ENCODE assay signal across 9 mouse cellular contexts in the genomic region with DNA sequence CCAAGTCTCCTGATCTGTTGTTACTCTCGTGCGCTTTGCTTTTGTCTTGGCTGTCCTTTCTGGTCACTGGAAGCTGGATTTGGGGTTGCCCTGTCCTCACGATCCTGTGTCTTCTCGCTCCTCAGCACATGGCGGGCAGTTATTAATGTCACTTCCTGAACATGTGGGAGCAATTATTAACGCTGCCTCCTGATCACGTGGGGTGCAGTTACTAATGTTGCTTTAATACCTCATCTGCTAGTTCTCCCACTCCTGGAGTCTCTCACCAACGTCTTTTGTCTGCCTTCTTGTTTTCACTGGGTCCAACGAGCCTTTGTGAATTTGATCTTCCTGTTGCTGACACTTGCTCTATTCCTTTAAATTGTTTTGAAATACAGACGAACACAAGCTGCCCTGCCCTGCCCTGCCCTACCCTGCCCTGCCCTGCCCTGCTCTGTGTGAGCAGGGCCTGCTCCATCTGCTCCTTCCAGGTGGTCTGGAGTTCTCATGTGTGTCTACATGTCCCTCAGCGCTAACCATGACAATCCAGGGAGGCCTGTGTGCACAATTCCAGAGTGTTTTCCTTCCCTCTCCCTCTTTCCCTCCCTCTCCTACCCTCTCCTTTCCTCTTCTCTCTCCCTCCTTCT. TPM values are rescaled to one million over a fixed set of nuclear protein-coding genes. Genes with fewer than 3 reads are reported as not detected.
A peak's percentile ranks its signal among the peaks of the same experiment; 100 is the strongest.
DNase-seq lines count a peak whose midpoint lies in the region; ATAC-seq and TF ChIP-seq lines count a peak whose summit lies in the region.
"Had no signal": no experiment of that assay in that cellular context is flagged by ENCODE, and none has a peak within 500 bp of the region (broad histone marks: within the 10 kb centered on the region; RNA-seq: fewer than 3 reads in every experiment).

No protein-coding gene starts in this region.

- peak; percentile 61 for DNase-seq in lung, embryonic 14.5 days
- DNase-seq in lung, postnatal 25 days (ENCODE audit: low spot score) = no peak
- peak; percentile 56 for DNase-seq in neural tube, embryonic 10.5 days (ENCODE audit: extremely low spot score, low spot score)
- DNase-seq in left cerebral cortex, postnatal 36 days (ENCODE audit: low spot score in 2 of 2) = no peak
- no peak for DNase-seq in ovary, adult 18-20 months (ENCODE audit: low spot score)
- DNase-seq in gastrocnemius, postnatal 4 days (ENCODE audit: low spot score in 2 of 2) = no peak

- H3K27me3 ChIP-seq in lung, embryonic 14.5 days (ENCODE audit: insufficient read depth, low read length) = no peaks in the 10 kb centered on the region
- H3K27me3 ChIP-seq in embryonic facial prominence, embryonic 13.5 days = no peaks in the 10 kb centered on the region
- H3K27me3 ChIP-seq in kidney, embryonic 15.5 days = no peaks in the 10 kb centered on the region
- H3K27me3 ChIP-seq: stomach, embryonic 15.5 days had no signal

- TF ChIP-seq CTCF in lung, embryonic 14.5 days (IDR thresholded peaks at IDR 0.05; ENCODE audit: low read depth) = no peak

- H3K4me3 ChIP-seq in lung, embryonic 14.5 days (ENCODE audit: low read depth, low read length) = no peak overlapping the region
- H3K4me3 ChIP-seq in embryonic facial prominence, embryonic 13.5 days = no peak overlapping the region
- H3K4me3 ChIP-seq in kidney, embryonic 15.5 days (replicated peaks) = no peak overlapping the region
- H3K4me3 ChIP-seq: stomach, embryonic 15.5 days had no signal

- WGBS in lung, embryonic 14.5 days = 30% methylated on average over 11 of the region's 11 CpGs
- WGBS in embryonic facial prominence, embryonic 13.5 days = 20% methylated on average over 11 of the region's 11 CpGs
- 16% methylated on average over 11 of the region's 11 CpGs for WGBS in kidney, embryonic 15.5 days

- peak; percentile 45; the same call in 1 of the 2 replicates for ATAC-seq in lung, embryonic 14.5 days (ENCODE audit: insufficient read depth)
- no peak; the same call in 1 of the 2 replicates for ATAC-seq in embryonic facial prominence, embryonic 13.5 days (ENCODE audit: insufficient number of reproducible peaks, insufficient read depth, low FRiP score, low TSS enrichment, low read depth)
- peak; percentile 74 for ATAC-seq in kidney, embryonic 15.5 days (replicated peaks; ENCODE audit: low FRiP score)

- 0 out of 2 replicates have a peak, but pooled peaks cover 5% of the 10 kb centered on the region for H3K4me1 ChIP-seq in lung, embryonic 14.5 days (ENCODE audit: insufficient read depth)
- peaks cover 23% of the 10 kb centered on the region for H3K4me1 ChIP-seq in embryonic facial prominence, embryonic 13.5 days
- peaks cover 31% of the 10 kb centered on the region for H3K4me1 ChIP-seq in kidney, embryonic 15.5 days

- H3K4me2 ChIP-seq in lung, embryonic 14.5 days = peak overlapping the region; percentile 28; the same call in 1 of the 2 replicates
- H3K4me2 ChIP-seq in embryonic facial prominence, embryonic 13.5 days = peak overlapping the region; percentile 26
- H3K4me2 ChIP-seq in kidney, embryonic 15.5 days = peak overlapping the region; percentile 12; the same call in 1 of the 2 replicates
- H3K4me2 ChIP-seq: stomach, embryonic 15.5 days had no signal

- peak overlapping the region; percentile 58 for H3K27ac ChIP-seq in lung, embryonic 14.5 days (ENCODE audit: low read depth)
- H3K27ac ChIP-seq in embryonic facial prominence, embryonic 13.5 days = peak overlapping the region; percentile 73
- peak overlapping the region; percentile 69 for H3K27ac ChIP-seq in kidney, embryonic 15.5 days
- H3K27ac ChIP-seq: stomach, embryonic 15.5 days had no signal

- H3K9ac ChIP-seq in lung, embryonic 14.5 days = peak overlapping the region; percentile 17; the same call in 1 of the 2 replicates
- H3K9ac ChIP-seq in embryonic facial prominence, embryonic 13.5 days = no peak overlapping the region
- H3K9ac ChIP-seq in kidney, embryonic 15.5 days = peak overlapping the region; percentile 35; the same call in 1 of the 2 replicates
- H3K9ac ChIP-seq: stomach, embryonic 15.5 days had no signal

- no peaks in the 10 kb centered on the region for H3K36me3 ChIP-seq in lung, embryonic 14.5 days (ENCODE audit: insufficient read depth)
- no peaks in the 10 kb centered on the region for H3K36me3 ChIP-seq in embryonic facial prominence, embryonic 13.5 days
- no peaks in the 10 kb centered on the region for H3K36me3 ChIP-seq in kidney, embryonic 15.5 days
- H3K36me3 ChIP-seq: stomach, embryonic 15.5 days had no signal

- intact Hi-C loops in left cerebral cortex, postnatal 36 days (cut with DNase I) = no loop called here

- H3K9me3 ChIP-seq in lung, embryonic 14.5 days (ENCODE audit: low read depth, low read length) = no peaks in the 10 kb centered on the region
- H3K9me3 ChIP-seq in embryonic facial prominence, embryonic 13.5 days = no peaks in the 10 kb centered on the region
- no peaks in the 10 kb centered on the region for H3K9me3 ChIP-seq in kidney, embryonic 15.5 days (replicated peaks)
- H3K9me3 ChIP-seq: stomach, embryonic 15.5 days had no signal

RNA-seq across cellular contexts. Expression of a gene that starts 16.2 kb away (rescaled TPM):
- 99.0 and 107 TPM in 2 replicates for polyA plus RNA-seq in lung, embryonic 14.5 days (2014; fragmentation: Nextera tagmentation; extraction: Ambion mirVana)
- polyA plus RNA-seq in embryonic facial prominence, embryonic 13.5 days (2015; fragmentation: Nextera tagmentation; extraction: Ambion mirVana) = 17.8 and 27.5 TPM in 2 replicates
- 40.3 and 45.5 TPM in 2 replicates for polyA plus RNA-seq in kidney, embryonic 15.5 days (2015; fragmentation: Nextera tagmentation; extraction: Ambion mirVana)
- total RNA-seq in left cerebral cortex, postnatal 36 days (2021) = 10 to 100 TPM; 88.2 to 92.3 TPM
- 10 to 100 TPM; 47.2 to 52.7 TPM for total RNA-seq in gastrocnemius, postnatal 4 days (2021)

RNA-seq across cellular contexts. Expression of a gene that starts 52.3 kb away (rescaled TPM):
- 0.26 and 0.30 TPM in 2 replicates for polyA plus RNA-seq in lung, embryonic 14.5 days (2014; fragmentation: Nextera tagmentation; extraction: Ambion mirVana)
- polyA plus RNA-seq in embryonic facial prominence, embryonic 13.5 days (2015; fragmentation: Nextera tagmentation; extraction: Ambion mirVana) = 0.87 and 1.5 TPM in 2 replicates
- polyA plus RNA-seq in kidney, embryonic 15.5 days (2015; fragmentation: Nextera tagmentation; extraction: Ambion mirVana) = 2.6 and 2.9 TPM in 2 replicates
- total RNA-seq in left cerebral cortex, postnatal 36 days (2021) = under 1 TPM; 0.41 to 0.74 TPM
- under 1 TPM; 0.07 to 0.26 TPM for total RNA-seq in gastrocnemius, postnatal 4 days (2021)

Comparison
In these comparisons a context has a peak if more than half of its experiments do, and no peak if none do; other contexts are left out.
1. DNase-seq: peak in lung, embryonic 14.5 days (single experiment) and neural tube, embryonic 10.5 days (single experiment); none in lung, postnatal 25 days (single experiment), left cerebral cortex, postnatal 36 days (0 of 2), ovary, adult 18-20 months (single experiment) and gastrocnemius, postnatal 4 days (0 of 2).
2. Peak in every context shown above with its lines, with median percentiles within 50 percentile points of each other: H3K27ac ChIP-seq and H3K4me2 ChIP-seq.